Mouse (Mus musculus) megakaryocyte, embryonic 14.5 days (primary cell): ENCODE measurements around the gene Gng8.

Experiments used
- FLI1 ChIP-seq: IDR thresholded peaks from 2 replicates; pipeline ENCODE4 v1.6.1; 2012; ENCODE audit warnings: low read length, inconsistent platforms, mixed read lengths
- GATA1 ChIP-seq: IDR thresholded peaks from 3 replicates; pipeline ENCODE4 v1.6.1; 2012; ENCODE audit warnings: mixed read lengths, low read length, inconsistent platforms, borderline replicate concordance

DNA sequence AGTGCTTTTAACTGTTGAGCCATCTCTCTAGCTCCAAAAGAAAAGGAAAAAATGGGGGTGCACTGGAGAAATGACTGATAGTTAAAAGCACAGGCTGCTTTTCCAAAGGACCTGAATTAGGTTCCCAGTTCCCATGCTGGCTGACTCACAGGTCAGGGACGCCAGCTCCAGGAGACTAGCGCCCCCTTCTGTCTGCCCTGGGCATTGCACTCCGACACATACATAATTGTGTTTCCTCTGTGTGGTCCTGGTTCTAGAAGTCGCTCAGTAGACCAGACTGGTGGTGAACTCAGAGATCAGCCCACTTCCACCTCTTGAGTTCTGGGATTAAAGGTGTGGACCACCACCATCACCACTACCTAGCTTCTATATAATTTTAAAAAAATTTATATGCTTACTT, 45.7 kb downstream of the Gng8 start:
- no peak for TF ChIP-seq GATA1
- no peak for TF ChIP-seq FLI1
